Mouse (Mus musculus) lung, postnatal 4 days (tissue): Measurements from ENCODE around the gene Fam83f.
"Not testable (repeated sequence)": the region's sequence is repeated elsewhere in the genome, so short reads cannot be mapped to it uniquely, and the experiment has no call there.

Experiments
- DNase-seq, 2 experiments: peaks; one replicate each; pipeline ENCODE4 v3.0.0; 2021

The Fam83f gene

GRCm38 (mm10) chr15:80707088-80707487, 35.4 kb downstream of the Fam83f start:
- DNase-seq = peak; percentile 75 to 88

- DNase-seq = peak; percentile 58 to 63
Measured at GRCm38 (mm10) chr15:80709593-80709992, 37.9 kb downstream of the Fam83f start.

GRCm38 (mm10) chr15:80710257-80710607, 38.6 kb downstream of the Fam83f start:
- no peak for DNase-seq

- DNase-seq = peak; percentile 99
Measured at GRCm38 (mm10) chr15:80710608-80711363, 39.1 kb downstream of the Fam83f start, which contains the start of gene Tnrc6b. Gene Tnrc6b, plus strand, starts transcription at chr15:80711313.

GRCm38 (mm10) chr15:80711401-80712151, 39.9 kb downstream of the Fam83f start:
- peak; percentile 68 to 76 for DNase-seq

GRCm38 (mm10) chr15:80714299-80714698, 42.7 kb downstream of the Fam83f start:
- DNase-seq = no peak

- DNase-seq = no peak
Measured at GRCm38 (mm10) chr15:80716631-80717135, 45.0 kb downstream of the Fam83f start.

- DNase-seq = peak; percentile 27 to 63
Measured at GRCm38 (mm10) chr15:80717431-80717830, 45.8 kb downstream of the Fam83f start.

GRCm38 (mm10) chr15:80720249-80720648, 48.6 kb downstream of the Fam83f start:
- DNase-seq = no peak

- no peak for DNase-seq
Measured at GRCm38 (mm10) chr15:80721861-80722260, 50.2 kb downstream of the Fam83f start.

GRCm38 (mm10) chr15:80722366-80722765, 50.7 kb downstream of the Fam83f start:
- no peak for DNase-seq

- DNase-seq = no peak
Measured at GRCm38 (mm10) chr15:80729477-80729876, 57.8 kb downstream of the Fam83f start.

GRCm38 (mm10) chr15:80731043-80731442, 59.4 kb downstream of the Fam83f start:
- no peak for DNase-seq

- no peak for DNase-seq
Measured at GRCm38 (mm10) chr15:80731511-80731910, 59.9 kb downstream of the Fam83f start.

GRCm38 (mm10) chr15:80732266-80733030, 60.8 kb downstream of the Fam83f start:
- DNase-seq = peak in 1 of 2 experiments; percentile 22

- no peak for DNase-seq
Measured at GRCm38 (mm10) chr15:80735300-80735699, 63.7 kb downstream of the Fam83f start.

GRCm38 (mm10) chr15:80735708-80736107, 64.1 kb downstream of the Fam83f start:
- not testable (repeated sequence) for DNase-seq

- no peak for DNase-seq
Measured at GRCm38 (mm10) chr15:80736553-80736952, 64.9 kb downstream of the Fam83f start.

GRCm38 (mm10) chr15:80738244-80738643, 66.6 kb downstream of the Fam83f start:
- no peak for DNase-seq

GRCm38 (mm10) chr15:80739972-80740371, 68.3 kb downstream of the Fam83f start:
- DNase-seq = no peak

GRCm38 (mm10) chr15:80741836-80742235, 70.2 kb downstream of the Fam83f start:
- no peak for DNase-seq

- DNase-seq = peak in 1 of 2 experiments; percentile 25
Measured at GRCm38 (mm10) chr15:80742991-80743474, 71.4 kb downstream of the Fam83f start.

GRCm38 (mm10) chr15:80743606-80744005, 72.0 kb downstream of the Fam83f start:
- no peak for DNase-seq
